Mouse (Mus musculus): ENCODE measurements at regions not wholly inside any gene's neighbourhood (a gene's known extent, or its start where the extent isn't known, plus 50 kb on each side); places are given as distances from the start of the nearest gene placed in this dataset.
A peak's percentile ranks its signal among the peaks of the same experiment; 100 is the strongest.
"Not testable (repeated sequence)": the region's sequence is repeated elsewhere in the genome, so short reads cannot be mapped to it uniquely, and the experiment has no call there.

GRCm38 (mm10) chr1:88799789-88800188 is 97.8 kb upstream of the Arl4c start:
- H3K9ac ChIP-seq (ENCODE audit: low read depth, low read length) = no peak overlapping the region
- H3K9me3 ChIP-seq (ENCODE audit: control insufficient read depth, low read length) = peaks cover 6% of the 10 kb centered on the region; the same call in 1 of the 2 replicates
- no peaks in the 10 kb centered on the region for H3K36me3 ChIP-seq (ENCODE audit: control insufficient read depth, insufficient read depth, low read length)
- H3K27me3 ChIP-seq (ENCODE audit: control insufficient read depth, insufficient read depth, low read length) = no peaks in the 10 kb centered on the region
- H3K4me1 ChIP-seq (ENCODE audit: control insufficient read depth, insufficient read depth, low read length) = peaks cover 3% of the 10 kb centered on the region
- ATAC-seq (ENCODE audit: low FRiP score, low TSS enrichment) = no peak
- no peak overlapping the region for H3K4me3 ChIP-seq (ENCODE audit: low read length)
- 69% methylated on average over 8 of the region's 8 CpGs for WGBS
- H3K4me2 ChIP-seq (replicated peaks; ENCODE audit: low read depth, low read length) = no peak overlapping the region
- no peak overlapping the region for H3K27ac ChIP-seq (ENCODE audit: low read depth, low read length)

GRCm38 (mm10) chr1:88800411-88800810 is 98.4 kb upstream of the Arl4c start:
- no peak overlapping the region for H3K9ac ChIP-seq (ENCODE audit: low read depth, low read length)
- H3K4me3 ChIP-seq (ENCODE audit: low read length) = no peak overlapping the region
- H3K36me3 ChIP-seq (ENCODE audit: control insufficient read depth, insufficient read depth, low read length) = no peaks in the 10 kb centered on the region
- 28% methylated on average over 5 of the region's 5 CpGs for WGBS
- no peak overlapping the region for H3K27ac ChIP-seq (ENCODE audit: low read depth, low read length)
- no peaks in the 10 kb centered on the region for H3K27me3 ChIP-seq (ENCODE audit: control insufficient read depth, insufficient read depth, low read length)
- peaks cover 3% of the 10 kb centered on the region for H3K4me1 ChIP-seq (ENCODE audit: control insufficient read depth, insufficient read depth, low read length)
- H3K9me3 ChIP-seq (ENCODE audit: control insufficient read depth, low read length) = peaks cover 6% of the 10 kb centered on the region; the same call in 1 of the 2 replicates
- ATAC-seq (ENCODE audit: low FRiP score, low TSS enrichment) = no peak
- no peak overlapping the region for H3K4me2 ChIP-seq (replicated peaks; ENCODE audit: low read depth, low read length)

GRCm38 (mm10) chr1:88801151-88801550 is 99.1 kb upstream of the Arl4c start:
- H3K27me3 ChIP-seq (ENCODE audit: control insufficient read depth, insufficient read depth, low read length); H3K9ac ChIP-seq (ENCODE audit: low read depth, low read length); H3K9me3 ChIP-seq (ENCODE audit: control insufficient read depth, low read length); H3K27ac ChIP-seq (ENCODE audit: low read depth, low read length); H3K4me3 ChIP-seq (ENCODE audit: low read length); H3K4me1 ChIP-seq (ENCODE audit: control insufficient read depth, insufficient read depth, low read length); H3K36me3 ChIP-seq (ENCODE audit: control insufficient read depth, insufficient read depth, low read length); H3K4me2 ChIP-seq (replicated peaks; ENCODE audit: low read depth, low read length); ATAC-seq (ENCODE audit: low FRiP score, low TSS enrichment): not testable (repeated sequence)

- 68% methylated on average over 6 of the region's 6 CpGs for WGBS
- H3K4me3 ChIP-seq (ENCODE audit: low read length) = no peak overlapping the region
Measured at GRCm38 (mm10) chr1:88806960-88807359, 104.9 kb upstream of the Arl4c start.

GRCm38 (mm10) chr1:88807901-88808300 is 105.9 kb upstream of the Arl4c start:
- Histone ChIP-seq H3K27me3 (ENCODE audit: control insufficient read depth, insufficient read depth, low read length) (no peaks in the 10 kb centered on the region), H3K4me3 (ENCODE audit: low read length) (no peak overlapping the region), H3K27ac (ENCODE audit: low read depth, low read length) (no peak overlapping the region), H3K9ac (ENCODE audit: low read depth, low read length) (no peak overlapping the region), H3K36me3 (ENCODE audit: control insufficient read depth, insufficient read depth, low read length) (no peaks in the 10 kb centered on the region), H3K9me3 (ENCODE audit: control insufficient read depth, low read length) (0 out of 2 replicates have a peak, but pooled peaks cover 2% of the 10 kb centered on the region), H3K4me1 (ENCODE audit: control insufficient read depth, insufficient read depth, low read length) (peaks cover 8% of the 10 kb centered on the region; the same call in 1 of the 2 replicates), H3K4me2 (replicated peaks; ENCODE audit: low read depth, low read length) (no peak overlapping the region)
- 93% methylated on average over 6 of the region's 6 CpGs for WGBS
- no peak for ATAC-seq (ENCODE audit: low FRiP score, low TSS enrichment)

More at GRCm38 (mm10) chr1:88806960-88807359, 104.9 kb upstream of the Arl4c start:
- Histone ChIP-seq H3K4me1 (ENCODE audit: control insufficient read depth, insufficient read depth, low read length) (peaks cover 8% of the 10 kb centered on the region; the same call in 1 of the 2 replicates), H3K4me2 (replicated peaks; ENCODE audit: low read depth, low read length) (no peak overlapping the region), H3K36me3 (ENCODE audit: control insufficient read depth, insufficient read depth, low read length) (no peaks in the 10 kb centered on the region), H3K27me3 (ENCODE audit: control insufficient read depth, insufficient read depth, low read length) (no peaks in the 10 kb centered on the region), H3K9me3 (ENCODE audit: control insufficient read depth, low read length) (0 out of 2 replicates have a peak, but pooled peaks cover 3% of the 10 kb centered on the region), H3K9ac (ENCODE audit: low read depth, low read length) (no peak overlapping the region), H3K27ac (ENCODE audit: low read depth, low read length) (no peak overlapping the region)
- ATAC-seq (ENCODE audit: low FRiP score, low TSS enrichment) = 0 out of 2 replicates have a peak, but pooled peaks have one; percentile 28

GRCm38 (mm10) chr1:88808508-88808907 is 106.5 kb upstream of the Arl4c start:
- no peak for ATAC-seq (ENCODE audit: low FRiP score, low TSS enrichment)
- H3K36me3 ChIP-seq (ENCODE audit: control insufficient read depth, insufficient read depth, low read length) = no peaks in the 10 kb centered on the region
- 81% methylated on average over 3 of the region's 3 CpGs for WGBS

GRCm38 (mm10) chr1:88809756-88810155 is 107.7 kb upstream of the Arl4c start:
- no peak for ATAC-seq (ENCODE audit: low FRiP score, low TSS enrichment)
- no peak overlapping the region for H3K4me2 ChIP-seq (replicated peaks; ENCODE audit: low read depth, low read length)
- WGBS = 35% methylated on average over 2 of the region's 2 CpGs
- no peaks in the 10 kb centered on the region for H3K36me3 ChIP-seq (ENCODE audit: control insufficient read depth, insufficient read depth, low read length)
- H3K9me3 ChIP-seq (ENCODE audit: control insufficient read depth, low read length) = no peaks in the 10 kb centered on the region
- peaks cover 8% of the 10 kb centered on the region; the same call in 1 of the 2 replicates for H3K4me1 ChIP-seq (ENCODE audit: control insufficient read depth, insufficient read depth, low read length)
- no peak overlapping the region for H3K27ac ChIP-seq (ENCODE audit: low read depth, low read length)
- H3K27me3 ChIP-seq (ENCODE audit: control insufficient read depth, insufficient read depth, low read length) = no peaks in the 10 kb centered on the region
- no peak overlapping the region for H3K4me3 ChIP-seq (ENCODE audit: low read length)
- no peak overlapping the region for H3K9ac ChIP-seq (ENCODE audit: low read depth, low read length)

More at GRCm38 (mm10) chr1:88808508-88808907, 106.5 kb upstream of the Arl4c start:
- H3K4me1 ChIP-seq (ENCODE audit: control insufficient read depth, insufficient read depth, low read length) = peaks cover 8% of the 10 kb centered on the region; the same call in 1 of the 2 replicates
- H3K4me3 ChIP-seq (ENCODE audit: low read length) = no peak overlapping the region
- no peak overlapping the region for H3K9ac ChIP-seq (ENCODE audit: low read depth, low read length)
- no peak overlapping the region for H3K27ac ChIP-seq (ENCODE audit: low read depth, low read length)
- H3K27me3 ChIP-seq (ENCODE audit: control insufficient read depth, insufficient read depth, low read length) = no peaks in the 10 kb centered on the region
- H3K4me2 ChIP-seq (replicated peaks; ENCODE audit: low read depth, low read length) = no peak overlapping the region
- no peaks in the 10 kb centered on the region for H3K9me3 ChIP-seq (ENCODE audit: control insufficient read depth, low read length)

GRCm38 (mm10) chr1:88813200-88813599 is 111.2 kb upstream of the Arl4c start:
- Histone ChIP-seq H3K9ac (ENCODE audit: low read depth, low read length) (no peak overlapping the region), H3K27me3 (ENCODE audit: control insufficient read depth, insufficient read depth, low read length) (no peaks in the 10 kb centered on the region), H3K27ac (ENCODE audit: low read depth, low read length) (no peak overlapping the region), H3K9me3 (ENCODE audit: control insufficient read depth, low read length) (no peaks in the 10 kb centered on the region), H3K36me3 (ENCODE audit: control insufficient read depth, insufficient read depth, low read length) (no peaks in the 10 kb centered on the region), H3K4me2 (replicated peaks; ENCODE audit: low read depth, low read length) (no peak overlapping the region), H3K4me3 (ENCODE audit: low read length) (no peak overlapping the region), H3K4me1 (ENCODE audit: control insufficient read depth, insufficient read depth, low read length) (peaks cover 8% of the 10 kb centered on the region; the same call in 1 of the 2 replicates)
- WGBS = 62% methylated on average over 7 of the region's 7 CpGs
- no peak for ATAC-seq (ENCODE audit: low FRiP score, low TSS enrichment)

GRCm38 (mm10) chr1:88816376-88816945 is 114.4 kb upstream of the Arl4c start:
- Histone ChIP-seq H3K9me3 (ENCODE audit: control insufficient read depth, low read length) (no peaks in the 10 kb centered on the region), H3K4me2 (replicated peaks; ENCODE audit: low read depth, low read length) (no peak overlapping the region), H3K27me3 (ENCODE audit: control insufficient read depth, insufficient read depth, low read length) (no peaks in the 10 kb centered on the region), H3K9ac (ENCODE audit: low read depth, low read length) (no peak overlapping the region), H3K4me1 (ENCODE audit: control insufficient read depth, insufficient read depth, low read length) (no peaks in the 10 kb centered on the region), H3K27ac (ENCODE audit: low read depth, low read length) (no peak overlapping the region), H3K4me3 (ENCODE audit: low read length) (no peak overlapping the region), H3K36me3 (ENCODE audit: control insufficient read depth, insufficient read depth, low read length) (no peaks in the 10 kb centered on the region)
- ATAC-seq (ENCODE audit: low FRiP score, low TSS enrichment) = no peak
- WGBS = 85% methylated on average over 9 of the region's 9 CpGs

Data from kidney, embryonic 14.5 days (tissue).